Mouse (Mus musculus) mature B cell (primary cell): Measurements from ENCODE around the gene Gm21858.
"Not testable (repeated sequence)": the region's sequence is repeated elsewhere in the genome, so short reads cannot be mapped to it uniquely, and the experiment has no call there.

Source experiments
- in situ Hi-C: fragments of 300-500 bp; cut with MboI; formaldehyde crosslinking; loops from 2 replicates; pipeline ENCODE4 v1.14.3; 2019

The Gm21858 gene

GRCm38 (mm10) chrY:55731456-55731855, at the start of gene Gm21858:
Gene Gm21858 (plus strand): TSS chrY:55731756.
- in situ Hi-C loops, result not testable (repeated sequence)
